Mouse (Mus musculus): ENCODE data around the gene Trub2. TPM values are rescaled to one million over a fixed set of nuclear protein-coding genes. Genes with fewer than 3 reads are reported as not detected.

The Trub2 gene
- polyA plus RNA-seq, 1 experiment from 2014 or later = 27.1 TPM

DNA sequence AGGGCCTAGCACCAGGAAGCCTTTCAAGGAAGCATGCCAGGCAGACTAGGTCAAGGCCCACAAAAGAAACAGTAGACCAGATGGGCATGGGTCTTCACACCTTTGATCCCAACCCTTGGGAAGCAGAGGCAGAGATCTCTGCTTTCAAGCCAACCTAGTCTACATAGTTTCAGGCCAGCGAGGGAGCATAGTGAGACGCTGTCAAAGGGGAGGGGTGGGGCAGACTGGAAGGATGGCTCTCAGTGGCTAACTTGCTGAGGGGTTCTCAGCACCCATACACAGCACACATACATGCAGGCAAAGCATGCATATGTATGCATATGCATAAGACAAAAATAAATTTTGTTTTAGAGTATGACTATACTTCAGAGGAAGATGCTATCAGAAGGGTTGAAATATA, 31.1 kb upstream of the Trub2 start:
- no peak overlapping the region for H3K9ac ChIP-seq (replicated peaks; ENCODE audit: low read depth, low read length)
- ATAC-seq (ENCODE audit: low read depth) = no peak
- H3K36me3 ChIP-seq (ENCODE audit: control insufficient read depth, insufficient read depth, low read length) = peaks cover 21% of the 10 kb centered on the region
- peaks cover 7% of the 10 kb centered on the region; the same call in 1 of the 2 replicates for H3K4me1 ChIP-seq (ENCODE audit: control insufficient read depth, insufficient read depth, low read length)
- no peaks in the 10 kb centered on the region for H3K27me3 ChIP-seq (ENCODE audit: control insufficient read depth, insufficient read depth, low read length)
- peak overlapping the region; percentile 89 for H3K27ac ChIP-seq (ENCODE audit: low read depth, low read length)
- no peak overlapping the region; the same call in 1 of the 2 replicates for H3K4me3 ChIP-seq (ENCODE audit: low read depth, low read length)
- 4% methylated on average over 2 of the region's 2 CpGs for WGBS
- H3K4me2 ChIP-seq (ENCODE audit: low read depth, low read length) = peak overlapping the region; percentile 42
- H3K9me3 ChIP-seq (ENCODE audit: control insufficient read depth, low read length) = no peaks in the 10 kb centered on the region

DNA sequence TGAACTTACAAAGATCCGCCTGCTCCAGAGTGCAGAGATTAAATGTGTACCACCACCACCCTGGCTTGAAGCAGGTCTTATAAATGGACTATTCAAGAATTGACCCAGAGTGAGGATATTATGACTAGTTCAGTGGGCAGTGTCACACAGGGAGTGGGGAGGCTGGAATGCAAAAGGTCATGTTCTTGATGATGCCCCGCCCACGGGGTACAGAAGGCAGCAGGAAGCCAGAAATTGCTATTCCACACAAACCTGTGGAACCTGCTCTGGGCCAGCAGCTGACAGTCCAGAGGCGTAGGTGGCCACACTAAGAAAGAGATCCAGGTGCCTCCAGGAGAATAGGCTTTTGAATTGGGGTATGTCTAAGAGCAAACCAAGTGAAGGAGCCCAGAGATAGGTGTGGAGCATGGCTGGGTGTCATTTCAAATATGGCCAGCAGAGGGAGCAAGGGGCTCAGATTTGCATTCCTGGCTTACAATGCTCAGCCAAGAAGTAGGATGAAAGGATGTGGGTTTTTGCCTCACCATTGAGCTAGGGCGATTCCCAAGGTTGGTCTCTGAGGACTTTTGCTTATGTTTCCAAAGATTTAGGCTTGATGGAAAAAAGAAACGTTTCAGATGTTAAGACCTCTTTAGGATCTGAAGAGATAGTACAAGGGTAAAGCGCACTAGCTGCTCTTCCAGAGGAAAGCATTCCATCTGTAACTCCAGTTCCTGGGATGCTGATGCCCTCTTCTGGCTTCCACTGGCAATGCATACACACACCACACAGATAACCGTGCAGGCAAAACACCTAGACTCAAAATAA, 29.3 kb upstream of the Trub2 start:
- Histone ChIP-seq H3K4me2 (ENCODE audit: low read depth, low read length) (no peak overlapping the region), H3K9ac (replicated peaks; ENCODE audit: low read depth, low read length) (no peak overlapping the region), H3K4me1 (ENCODE audit: control insufficient read depth, insufficient read depth, low read length) (peaks cover 7% of the 10 kb centered on the region; the same call in 1 of the 2 replicates), H3K36me3 (ENCODE audit: control insufficient read depth, insufficient read depth, low read length) (peaks cover 36% of the 10 kb centered on the region), H3K9me3 (ENCODE audit: control insufficient read depth, low read length) (no peaks in the 10 kb centered on the region), H3K4me3 (ENCODE audit: low read depth, low read length) (no peak overlapping the region), H3K27me3 (ENCODE audit: control insufficient read depth, insufficient read depth, low read length) (no peaks in the 10 kb centered on the region), H3K27ac (ENCODE audit: low read depth, low read length) (peak overlapping the region; percentile 24; the same call in 1 of the 2 replicates)
- ATAC-seq (ENCODE audit: low read depth) = peak; percentile 70
- WGBS = 36% methylated on average over 8 of the region's 8 CpGs

DNA sequence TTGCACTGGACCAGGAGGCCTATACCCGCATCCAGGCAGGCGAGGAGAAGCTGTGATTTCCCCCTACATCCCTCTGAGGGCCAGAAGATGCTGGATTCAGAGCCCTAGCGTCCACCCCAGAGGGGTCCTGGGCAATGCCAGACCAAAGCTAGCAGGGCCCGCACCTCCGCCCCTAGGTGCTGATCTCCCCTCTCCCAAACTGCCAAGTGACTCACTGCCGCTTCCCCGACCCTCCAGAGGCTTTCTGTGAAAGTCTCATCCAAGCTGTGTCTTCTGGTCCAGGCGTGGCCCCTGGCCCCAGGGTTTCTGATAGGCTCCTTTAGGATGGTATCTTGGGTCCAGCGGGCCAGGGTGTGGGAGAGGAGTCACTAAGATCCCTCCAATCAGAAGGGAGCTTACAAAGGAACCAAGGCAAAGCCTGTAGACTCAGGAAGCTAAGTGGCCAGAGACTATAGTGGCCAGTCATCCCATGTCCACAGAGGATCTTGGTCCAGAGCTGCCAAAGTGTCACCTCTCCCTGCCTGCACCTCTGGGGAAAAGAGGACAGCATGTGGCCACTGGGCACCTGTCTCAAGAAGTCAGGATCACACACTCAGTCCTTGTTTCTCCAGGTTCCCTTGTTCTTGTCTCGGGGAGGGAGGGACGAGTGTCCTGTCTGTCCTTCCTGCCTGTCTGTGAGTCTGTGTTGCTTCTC, 27.5 kb upstream of the Trub2 start:
- Histone ChIP-seq H3K4me2 (ENCODE audit: low read depth, low read length) (no peak overlapping the region), H3K4me3 (ENCODE audit: low read depth, low read length) (no peak overlapping the region), H3K9ac (replicated peaks; ENCODE audit: low read depth, low read length) (no peak overlapping the region), H3K27ac (ENCODE audit: low read depth, low read length) (no peak overlapping the region), H3K4me1 (ENCODE audit: control insufficient read depth, insufficient read depth, low read length) (peaks cover 7% of the 10 kb centered on the region; the same call in 1 of the 2 replicates), H3K36me3 (ENCODE audit: control insufficient read depth, insufficient read depth, low read length) (peaks cover 52% of the 10 kb centered on the region), H3K9me3 (ENCODE audit: control insufficient read depth, low read length) (no peaks in the 10 kb centered on the region), H3K27me3 (ENCODE audit: control insufficient read depth, insufficient read depth, low read length) (no peaks in the 10 kb centered on the region)
- no peak for ATAC-seq (ENCODE audit: low read depth)
- WGBS = 83% methylated on average over 11 of the region's 11 CpGs

DNA sequence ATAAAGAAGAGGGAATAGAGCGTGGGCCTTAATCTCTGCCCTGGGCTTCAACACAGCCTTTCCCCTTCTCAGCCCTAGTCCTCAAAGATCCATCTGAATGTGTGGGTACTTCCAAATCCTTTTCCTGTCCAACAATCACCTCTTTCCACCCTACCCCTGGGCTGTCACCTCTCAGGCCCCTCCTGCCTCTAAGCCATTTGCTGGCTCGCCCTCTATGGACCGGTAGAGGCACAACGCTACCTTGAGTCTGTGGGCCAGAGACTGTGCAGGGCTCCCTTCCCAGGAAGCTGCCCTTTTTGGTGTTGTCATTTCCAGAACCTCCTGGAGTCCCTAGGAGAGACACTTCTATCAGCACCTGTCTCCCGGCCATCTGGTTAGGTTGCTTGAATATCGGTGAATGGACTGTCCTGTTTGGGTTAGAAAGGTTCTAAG, 15.1 kb upstream of the Trub2 start:
- H3K36me3 ChIP-seq (ENCODE audit: control insufficient read depth, insufficient read depth, low read length) = peaks cover 36% of the 10 kb centered on the region
- no peak for ATAC-seq (ENCODE audit: low read depth)
- H3K9ac ChIP-seq (replicated peaks; ENCODE audit: low read depth, low read length) = peak overlapping the region; percentile 89
- peak overlapping the region; percentile 89 for H3K27ac ChIP-seq (ENCODE audit: low read depth, low read length)
- peaks cover 11% of the 10 kb centered on the region for H3K4me1 ChIP-seq (ENCODE audit: control insufficient read depth, insufficient read depth, low read length)
- no peaks in the 10 kb centered on the region for H3K27me3 ChIP-seq (ENCODE audit: control insufficient read depth, insufficient read depth, low read length)
- peak overlapping the region; percentile 90 for H3K4me3 ChIP-seq (ENCODE audit: low read depth, low read length)
- WGBS = 20% methylated on average over 6 of the region's 6 CpGs
- H3K9me3 ChIP-seq (ENCODE audit: control insufficient read depth, low read length) = no peaks in the 10 kb centered on the region
- peak overlapping the region; percentile 81 for H3K4me2 ChIP-seq (ENCODE audit: low read depth, low read length)

DNA sequence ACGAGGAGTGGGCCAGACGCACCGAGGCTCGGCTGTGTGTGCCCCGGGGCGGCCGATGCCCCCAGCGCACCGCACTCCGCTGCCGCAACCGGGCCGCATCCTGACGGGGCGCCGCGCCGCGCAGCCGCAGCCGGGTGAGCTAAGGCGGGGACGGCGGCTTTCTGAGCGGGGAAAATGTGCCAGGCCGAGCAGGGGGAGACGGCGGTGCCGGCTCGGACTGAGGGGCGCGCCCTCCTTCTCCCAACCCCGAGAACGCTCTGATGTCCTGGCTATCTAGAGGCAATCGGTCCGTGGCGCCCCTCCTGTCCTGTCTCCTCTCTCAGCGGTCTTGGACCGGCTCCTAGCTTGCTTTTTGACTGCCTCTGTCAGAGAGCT, 14.5 kb upstream of the Trub2 start:
- peaks cover 30% of the 10 kb centered on the region for H3K36me3 ChIP-seq (ENCODE audit: control insufficient read depth, insufficient read depth, low read length)
- H3K9ac ChIP-seq (replicated peaks; ENCODE audit: low read depth, low read length) = peak overlapping the region; percentile 89
- peak overlapping the region; percentile 90 for H3K4me3 ChIP-seq (ENCODE audit: low read depth, low read length)
- H3K4me1 ChIP-seq (ENCODE audit: control insufficient read depth, insufficient read depth, low read length) = peaks cover 11% of the 10 kb centered on the region
- ATAC-seq (ENCODE audit: low read depth) = no peak; the same call in 1 of the 2 replicates
- WGBS = under 1% methylated on average over 27 of the region's 39 CpGs
- no peaks in the 10 kb centered on the region for H3K27me3 ChIP-seq (ENCODE audit: control insufficient read depth, insufficient read depth, low read length)
- H3K4me2 ChIP-seq (ENCODE audit: low read depth, low read length) = peak overlapping the region; percentile 81
- H3K27ac ChIP-seq (ENCODE audit: low read depth, low read length) = peak overlapping the region; percentile 89
- H3K9me3 ChIP-seq (ENCODE audit: control insufficient read depth, low read length) = no peaks in the 10 kb centered on the region

DNA sequence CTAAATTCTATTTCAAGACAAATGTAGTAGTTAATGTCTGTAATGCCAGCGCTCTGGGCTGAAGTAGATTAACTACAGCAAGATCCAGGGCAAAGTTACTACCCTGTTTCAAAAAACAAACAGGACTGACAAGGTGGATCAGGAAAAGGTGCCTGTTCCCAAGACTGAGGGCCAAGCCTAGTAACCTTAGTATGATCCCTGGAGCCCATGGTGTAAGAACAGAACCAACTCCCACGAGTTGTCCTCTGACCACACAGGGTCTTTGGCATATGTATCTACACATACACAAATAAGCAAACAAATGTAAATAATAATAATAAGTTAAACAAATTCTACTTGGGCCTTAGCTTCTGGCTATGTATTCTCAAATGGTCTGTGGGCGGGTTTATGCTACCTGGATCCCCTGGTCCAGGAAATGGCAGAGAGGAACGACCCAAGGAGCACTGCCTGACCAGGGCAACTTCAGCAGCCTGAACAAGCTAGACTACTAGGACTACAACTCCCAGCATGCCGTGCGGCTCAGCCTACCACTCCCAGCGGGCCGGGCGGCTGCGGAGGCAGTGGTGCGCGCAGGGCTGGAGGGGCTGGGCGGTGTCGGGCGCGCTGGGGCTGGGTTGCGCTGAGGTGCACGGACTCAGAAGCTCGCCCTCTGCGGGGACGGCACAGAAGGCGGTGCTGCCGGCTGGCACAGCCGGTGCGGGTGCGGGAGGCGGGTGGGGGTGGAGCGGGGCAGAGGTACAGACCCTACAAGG, 13.9 kb upstream of the Trub2 start, which contains the start of gene Slc27a4:
Gene Slc27a4, plus strand, starts transcription at position 560 of the 752 bp plus-strand sequence.
- H3K36me3 ChIP-seq (ENCODE audit: control insufficient read depth, insufficient read depth, low read length) = peaks cover 24% of the 10 kb centered on the region
- peak within 1 kb of the TSS; percentile 90 for H3K4me3 ChIP-seq (ENCODE audit: low read depth, low read length)
- no peaks in the 10 kb centered on the region for H3K27me3 ChIP-seq (ENCODE audit: control insufficient read depth, insufficient read depth, low read length)
- H3K4me1 ChIP-seq (ENCODE audit: control insufficient read depth, insufficient read depth, low read length) = peaks cover 11% of the 10 kb centered on the region
- no peaks in the 10 kb centered on the region for H3K9me3 ChIP-seq (ENCODE audit: control insufficient read depth, low read length)
- ATAC-seq (ENCODE audit: low read depth) = peak; percentile 98
- 5% methylated on average over 28 of the region's 28 CpGs for WGBS
- peak within 1 kb of the TSS; percentile 81 for H3K4me2 ChIP-seq (ENCODE audit: low read depth, low read length)
- peak within 1 kb of the TSS; percentile 89 for H3K27ac ChIP-seq (ENCODE audit: low read depth, low read length)
- peak within 1 kb of the TSS; percentile 89 for H3K9ac ChIP-seq (replicated peaks; ENCODE audit: low read depth, low read length)

DNA sequence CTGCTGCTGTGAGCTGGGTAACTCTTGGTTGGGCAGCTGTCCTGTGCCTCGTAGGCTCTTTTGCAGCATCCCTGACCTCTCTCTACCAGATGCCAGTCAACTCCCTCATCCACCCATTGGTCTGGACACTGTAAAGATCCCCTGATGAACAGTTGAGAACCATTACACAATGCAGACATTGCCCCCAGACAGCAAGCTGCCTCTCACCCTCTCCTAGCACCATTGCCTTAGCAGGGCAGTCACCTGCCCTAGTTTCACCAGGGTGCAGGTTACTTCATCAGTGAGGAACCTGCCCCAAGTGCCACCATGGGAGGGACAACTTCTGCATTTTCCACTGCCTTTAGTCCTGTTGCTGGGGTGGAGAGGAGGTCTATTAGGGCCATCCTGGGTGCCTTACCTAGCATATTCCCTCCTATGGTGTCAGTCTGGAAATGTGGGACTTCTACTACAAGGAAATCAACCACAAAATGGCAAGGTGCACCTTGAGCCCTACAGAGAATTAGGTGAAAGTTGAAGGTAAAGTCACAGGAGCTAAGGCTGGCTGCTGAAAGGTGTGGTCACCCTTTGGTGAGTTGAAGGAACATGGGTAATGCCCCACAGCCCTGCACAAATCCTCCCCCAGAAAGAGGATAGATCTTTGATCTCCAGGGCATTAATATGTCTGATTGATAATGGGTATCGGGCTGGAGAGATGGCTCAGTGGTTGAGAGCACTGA, 4.6 kb upstream of the Trub2 start:
- 0 out of 2 replicates have a peak, but pooled peaks cover 2% of the 10 kb centered on the region for H3K4me1 ChIP-seq (ENCODE audit: control insufficient read depth, insufficient read depth, low read length)
- H3K9me3 ChIP-seq (ENCODE audit: control insufficient read depth, low read length) = no peaks in the 10 kb centered on the region
- WGBS = 97% methylated on average over 2 of the region's 2 CpGs
- H3K9ac ChIP-seq (replicated peaks; ENCODE audit: low read depth, low read length) = no peak overlapping the region
- no peak for ATAC-seq (ENCODE audit: low read depth)
- no peak overlapping the region for H3K4me2 ChIP-seq (ENCODE audit: low read depth, low read length)
- H3K27ac ChIP-seq (ENCODE audit: low read depth, low read length) = no peak overlapping the region
- H3K4me3 ChIP-seq (ENCODE audit: low read depth, low read length) = no peak overlapping the region
- H3K36me3 ChIP-seq (ENCODE audit: control insufficient read depth, insufficient read depth, low read length) = peaks cover 28% of the 10 kb centered on the region
- no peaks in the 10 kb centered on the region for H3K27me3 ChIP-seq (ENCODE audit: control insufficient read depth, insufficient read depth, low read length)

Measured in neural tube, embryonic 14.5 days (tissue).